Mouse (Mus musculus) cerebellum, adult 9-10 months (tissue): Measurements from ENCODE around the gene Rimbp2.
A peak's percentile ranks its signal among the peaks of the same experiment; 100 is the strongest.
"Not testable (repeated sequence)": the region's sequence is repeated elsewhere in the genome, so short reads cannot be mapped to it uniquely, and the experiment has no call there.

Source experiments
- DNase-seq: peaks from one replicate; pipeline ENCODE4 v3.0.0; 2022

Gene Rimbp2

GRCm38 (mm10) chr5:128953278-128954070 lies at the start of gene Rimbp2:
Rimbp2 (minus strand) TSS chr5:128953486.
- no peak for DNase-seq

- DNase-seq: no peak
These were observed 49.3 kb upstream of the Rimbp2 start for GRCm38 (mm10) chr5:129002571-129003011.

- DNase-seq: no peak
These were observed 47.6 kb upstream of the Rimbp2 start for GRCm38 (mm10) chr5:129000706-129001468.

- DNase-seq: no peak
These were observed 34.1 kb upstream of the Rimbp2 start for GRCm38 (mm10) chr5:128987141-128987954.

- DNase-seq: no peak
These were observed 32.7 kb upstream of the Rimbp2 start for GRCm38 (mm10) chr5:128985946-128986345.

GRCm38 (mm10) chr5:128984536-128984935 lies 31.2 kb upstream of the Rimbp2 start:
- DNase-seq: no peak

GRCm38 (mm10) chr5:128981607-128982006 lies 28.3 kb upstream of the Rimbp2 start:
- DNase-seq: peak; percentile 49

GRCm38 (mm10) chr5:128980857-128981256 lies 27.6 kb upstream of the Rimbp2 start:
- DNase-seq: no peak

- DNase-seq: no peak
These were observed 25.7 kb upstream of the Rimbp2 start for GRCm38 (mm10) chr5:128978957-128979356.

GRCm38 (mm10) chr5:128977466-128977865 lies 24.2 kb upstream of the Rimbp2 start:
- not testable (repeated sequence) for DNase-seq

GRCm38 (mm10) chr5:128976266-128976665 lies 23.0 kb upstream of the Rimbp2 start:
- DNase-seq: no peak

- DNase-seq: peak; percentile 50
These were observed 18.0 kb upstream of the Rimbp2 start for GRCm38 (mm10) chr5:128971298-128971697.

GRCm38 (mm10) chr5:128970878-128971277 lies 17.6 kb upstream of the Rimbp2 start:
- no peak for DNase-seq

GRCm38 (mm10) chr5:128964353-128964752 lies 11.1 kb upstream of the Rimbp2 start:
- no peak for DNase-seq

- DNase-seq: no peak
These were observed 5.6 kb upstream of the Rimbp2 start for GRCm38 (mm10) chr5:128958916-128959315.

- not testable (repeated sequence) for DNase-seq
These were observed 1.1 kb upstream of the Rimbp2 start for GRCm38 (mm10) chr5:128954371-128954770.

GRCm38 (mm10) chr5:128952291-128953195 lies 743 bp downstream of the Rimbp2 start:
- no peak for DNase-seq

GRCm38 (mm10) chr5:128951472-128951871 lies 1.8 kb downstream of the Rimbp2 start:
- no peak for DNase-seq

- no peak for DNase-seq
These were observed 6.2 kb downstream of the Rimbp2 start for GRCm38 (mm10) chr5:128947093-128947492.

GRCm38 (mm10) chr5:128940436-128940835 lies 12.8 kb downstream of the Rimbp2 start:
- no peak for DNase-seq

- no peak for DNase-seq
These were observed 17.9 kb downstream of the Rimbp2 start for GRCm38 (mm10) chr5:128935359-128935899.

GRCm38 (mm10) chr5:128932776-128933175 lies 20.5 kb downstream of the Rimbp2 start:
- no peak for DNase-seq
